Mouse (Mus musculus) liver, embryonic 15.5 days (tissue): Measurements from ENCODE around the gene Tmprss12. TPM values are rescaled to one million over a fixed set of nuclear protein-coding genes. Genes with fewer than 3 reads are reported as not detected.

Source experiments
- polyA plus RNA-seq: library from polyadenylated mRNA; unstranded; fragments of >200 nt; fragmentation: Nextera tagmentation; extraction: Ambion mirVana; gene quantifications from 2 replicates; pipeline ENCODE4 v1.2.1, GENCODE M21; 2015

The Tmprss12 gene
- polyA plus RNA-seq, 1 experiment from 2014 or later, result not detected

Other genes with a start within 250 kb of the Tmprss12 start
- 2.4 and 2.5 TPM in 2 replicates for gene Dip2b, start 242.2 kb upstream of the Tmprss12 start, polyA plus RNA-seq
- gene Atf1, start 53.0 kb upstream of the Tmprss12 start, polyA plus RNA-seq, result 33.4 and 34.4 TPM in 2 replicates
- gene Mettl7a1, start 23.3 kb downstream of the Tmprss12 start, polyA plus RNA-seq, result 8.9 and 9.7 TPM in 2 replicates
- not detected in 2 replicates for gene Mettl7a3, start 54.1 kb downstream of the Tmprss12 start, polyA plus RNA-seq
- 0.17 and 0.25 TPM in 2 replicates for gene Methig1, start 72.3 kb downstream of the Tmprss12 start, polyA plus RNA-seq
- gene Mettl7a2, start 72.4 kb downstream of the Tmprss12 start, polyA plus RNA-seq, result not detected in 2 replicates
- gene Higd1c, start 83.7 kb downstream of the Tmprss12 start, polyA plus RNA-seq, result not detected in 2 replicates
- 0.05 TPM in 2 replicates for gene Gm5475, start 141.3 kb downstream of the Tmprss12 start, polyA plus RNA-seq
- 39.7 and 43.9 TPM in 2 replicates for gene Slc11a2, start 144.2 kb downstream of the Tmprss12 start, polyA plus RNA-seq
- 11.9 and 14.3 TPM in 2 replicates for gene Letmd1, start 188.2 kb downstream of the Tmprss12 start, polyA plus RNA-seq
- 0.81 and 0.97 TPM in 2 replicates for gene Csrnp2, start 214.7 kb downstream of the Tmprss12 start, polyA plus RNA-seq